In the genomic region with DNA sequence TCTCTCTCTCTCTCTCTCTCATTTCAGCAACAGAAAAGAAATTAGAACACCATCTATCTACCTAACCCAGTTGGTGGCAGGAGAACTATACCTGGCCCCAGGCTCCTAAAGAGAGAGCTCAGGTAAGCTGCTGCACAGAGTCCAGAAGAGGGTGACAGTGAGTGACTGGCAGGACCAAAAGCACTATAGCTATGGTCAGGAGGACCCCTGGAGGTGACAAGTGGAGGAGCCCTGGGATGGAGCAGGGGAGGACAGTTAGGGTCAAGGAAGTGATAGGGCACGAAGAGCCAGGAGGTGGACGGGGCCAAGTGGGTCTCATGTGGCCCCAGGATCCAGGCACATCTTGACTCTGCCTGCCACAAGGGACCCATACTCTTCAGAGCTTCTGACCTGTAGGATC, we compare ENCODE assay signal across 10 mouse cellular contexts.
DNase-seq lines count a peak whose midpoint lies in the region; ATAC-seq and TF ChIP-seq lines count a peak whose summit lies in the region.
"Had no signal": no experiment of that assay in that cellular context is flagged by ENCODE, and none has a peak within 500 bp of the region (broad histone marks: within the 10 kb centered on the region; RNA-seq: fewer than 3 reads in every experiment).

No protein-coding gene starts in this region.

- H3K79me2 ChIP-seq in heart, adult 2 months (replicated peaks; ENCODE audit: control insufficient read depth, insufficient read depth, low read length): no peaks in the 10 kb centered on the region

- peak; percentile 53 for TF ChIP-seq CTCF in heart, adult 2 months (IDR thresholded peaks at IDR 0.05)
- TF ChIP-seq CTCF in lung, postnatal 0 days (IDR thresholded peaks at IDR 0.05): peak; percentile 79

- no peak for TF ChIP-seq POLR2A in heart, adult 2 months (IDR thresholded peaks at IDR 0.05; ENCODE audit: insufficient read depth, low read depth, low read length)

- no peaks in the 10 kb centered on the region for H3K27me3 ChIP-seq in heart, adult 2 months (ENCODE audit: control insufficient read depth, insufficient read depth, low read length)
- no peaks in the 10 kb centered on the region for H3K27me3 ChIP-seq in lung, postnatal 0 days (replicated peaks; ENCODE audit: insufficient read depth, low read length)
- no peaks in the 10 kb centered on the region for H3K27me3 ChIP-seq in hindbrain, embryonic 16.5 days (replicated peaks; ENCODE audit: control insufficient read depth, insufficient read depth, low read length)
- H3K27me3 ChIP-seq: forebrain, embryonic 12.5 days; intestine, embryonic 15.5 days had no signal

- no peak for ATAC-seq in lung, postnatal 0 days
- no peak for ATAC-seq in hindbrain, embryonic 16.5 days
- ATAC-seq: intestine, embryonic 15.5 days had no signal

- no peak for TF ChIP-seq EP300 in heart, adult 2 months (IDR thresholded peaks at IDR 0.05; ENCODE audit: insufficient read depth, low read depth, low read length)
- no peak for TF ChIP-seq EP300 in lung, postnatal 0 days (IDR thresholded peaks at IDR 0.05)

- no peaks in the 10 kb centered on the region for H3K9me3 ChIP-seq in lung, postnatal 0 days (ENCODE audit: low read length)
- H3K9me3 ChIP-seq in hindbrain, embryonic 16.5 days (ENCODE audit: control insufficient read depth, low read length): peaks cover 3% of the 10 kb centered on the region; the same call in 1 of the 2 replicates
- H3K9me3 ChIP-seq: intestine, embryonic 15.5 days had no signal

- H3K4me1 ChIP-seq in heart, adult 2 months (ENCODE audit: control insufficient read depth, insufficient read depth, low read length): peaks cover 19% of the 10 kb centered on the region
- peaks cover 19% of the 10 kb centered on the region for H3K4me1 ChIP-seq in lung, postnatal 0 days (ENCODE audit: insufficient read depth, low read depth, low read length)
- H3K4me1 ChIP-seq in hindbrain, embryonic 16.5 days (ENCODE audit: control insufficient read depth, insufficient read depth, low read depth, low read length): no peaks in the 10 kb centered on the region

- no peak overlapping the region for H3K4me3 ChIP-seq in heart, adult 2 months
- no peak overlapping the region for H3K4me3 ChIP-seq in lung, postnatal 0 days (ENCODE audit: low read depth, low read length)
- no peak overlapping the region for H3K4me3 ChIP-seq in hindbrain, embryonic 16.5 days (ENCODE audit: low read length)
- H3K4me3 ChIP-seq: forebrain, embryonic 12.5 days; intestine, embryonic 15.5 days had no signal

- no peak overlapping the region for H3K9ac ChIP-seq in heart, adult 2 months (ENCODE audit: low read depth, low read length)
- H3K9ac ChIP-seq in lung, postnatal 0 days (replicated peaks; ENCODE audit: low read depth): no peak overlapping the region
- no peak overlapping the region for H3K9ac ChIP-seq in hindbrain, embryonic 16.5 days (ENCODE audit: low read depth, low read length)
- H3K9ac ChIP-seq: forebrain, embryonic 12.5 days; intestine, embryonic 15.5 days had no signal

- WGBS in heart, adult 2 months: 73% methylated on average over 2 of the region's 2 CpGs
- WGBS in lung, postnatal 0 days: 70% methylated on average over 2 of the region's 2 CpGs
- WGBS in hindbrain, embryonic 16.5 days: 89% methylated on average over 2 of the region's 2 CpGs

- DNase-seq in heart, adult 2 months: no peak
- no peak for DNase-seq in heart, adult 8-10 months (ENCODE audit: low spot score)
- peak; percentile 62 to 69 for DNase-seq in lung, adult 18-20 months
- no peak for DNase-seq in lung, postnatal 14 days
- DNase-seq in lung, postnatal 0 days (ENCODE audit: low spot score): peak; percentile 50
- DNase-seq in thymus, postnatal 25 days: peak; percentile 28
- no peak for DNase-seq in right cerebral cortex, postnatal 25 days

- no peak overlapping the region for H3K4me2 ChIP-seq in lung, postnatal 0 days (replicated peaks; ENCODE audit: low read depth, low read length)
- no peak overlapping the region for H3K4me2 ChIP-seq in hindbrain, embryonic 16.5 days (ENCODE audit: low read length)
- H3K4me2 ChIP-seq: forebrain, embryonic 12.5 days; intestine, embryonic 15.5 days had no signal

- no peak overlapping the region for H3K27ac ChIP-seq in heart, adult 2 months
- no peak overlapping the region for H3K27ac ChIP-seq in lung, postnatal 0 days (ENCODE audit: low read length)
- H3K27ac ChIP-seq in hindbrain, embryonic 16.5 days (ENCODE audit: low read depth, low read length): no peak overlapping the region
- H3K27ac ChIP-seq: forebrain, embryonic 12.5 days; intestine, embryonic 15.5 days had no signal

- H3K36me3 ChIP-seq in heart, adult 2 months (ENCODE audit: control insufficient read depth, insufficient read depth, low read length): no peaks in the 10 kb centered on the region
- no peaks in the 10 kb centered on the region for H3K36me3 ChIP-seq in lung, postnatal 0 days (ENCODE audit: insufficient read depth, low read length)
- no peaks in the 10 kb centered on the region for H3K36me3 ChIP-seq in hindbrain, embryonic 16.5 days (ENCODE audit: control insufficient read depth, insufficient read depth, low read length)
- H3K36me3 ChIP-seq: forebrain, embryonic 12.5 days; intestine, embryonic 15.5 days had no signal

- intact Hi-C loops in heart, adult 2 months (cut with DNase I): no loop called here

Comparison
In these comparisons a context has a peak if more than half of its experiments do, and no peak if none do; other contexts are left out.
1. DNase-seq: peak in lung, adult 18-20 months (2 of 2), lung, postnatal 0 days (single experiment) and thymus, postnatal 25 days (single experiment); none in heart, adult 2 months (0 of 2), heart, adult 8-10 months (single experiment), lung, postnatal 14 days (single experiment) and right cerebral cortex, postnatal 25 days (single experiment).